Mouse (Mus musculus) small intestine, adult 2 months (tissue): ENCODE data around the gene Ppef2.

Source experiments
- CTCF ChIP-seq: fragments of 200-500 bp; IDR thresholded peaks from 2 replicates; pipeline ENCODE4 v1.5.1; 2012; ENCODE audit warnings: low read depth, mild to moderate bottlenecking, control low read depth, inconsistent platforms, low read length, moderate library complexity, mixed read lengths; ENCODE audit not compliant: insufficient replicate concordance, insufficient read length; ENCODE audit errors: extremely low read depth
- POLR2A ChIP-seq: fragments of 200-500 bp; IDR thresholded peaks from 2 replicates; pipeline ENCODE4 v1.6.1; 2012; ENCODE audit warnings: low read depth, mild to moderate bottlenecking, control low read depth, inconsistent platforms, low read length, moderate library complexity

- TF ChIP-seq CTCF: no peak
- TF ChIP-seq POLR2A: no peak
These were observed 48.2 kb upstream of the Ppef2 start for GRCm38 (mm10) chr5:92304291-92304690.
